In the genomic region with DNA sequence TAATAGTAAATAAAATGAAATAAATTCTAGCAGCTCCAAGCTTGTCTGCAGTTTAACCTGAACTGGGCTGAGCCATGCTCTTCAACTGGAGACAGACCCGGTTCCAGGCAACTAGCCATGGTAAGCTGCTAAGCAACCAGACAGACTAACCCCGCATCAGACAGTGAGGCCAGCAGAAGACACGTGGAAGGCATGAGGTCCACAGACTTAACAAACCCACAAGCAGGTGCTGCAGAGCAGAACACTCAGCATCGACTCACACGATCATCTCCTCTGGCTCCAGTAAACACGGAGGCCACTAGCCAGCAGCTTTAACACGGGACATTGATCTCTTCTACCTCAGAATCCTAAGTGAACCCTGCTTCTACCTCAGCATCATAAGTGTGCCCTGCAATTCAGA, we compare ENCODE assay signal across 11 mouse cellular contexts. TPM values are rescaled to one million over a fixed set of nuclear protein-coding genes. Genes with fewer than 3 reads are reported as not detected.
DNase-seq lines count a peak whose midpoint lies in the region; ATAC-seq and TF ChIP-seq lines count a peak whose summit lies in the region.
"Had no signal": no experiment of that assay in that cellular context is flagged by ENCODE, and none has a peak within 500 bp of the region (broad histone marks: within the 10 kb centered on the region; RNA-seq: fewer than 3 reads in every experiment).

No protein-coding gene starts in this region.

- no peak overlapping the region for H3K4me3 ChIP-seq in midbrain, embryonic 13.5 days (replicated peaks)
- no peak overlapping the region for H3K4me3 ChIP-seq in stomach, postnatal 0 days (ENCODE audit: low read depth, low read length)

- 42% methylated on average over 7 of the region's 7 CpGs for WGBS in midbrain, embryonic 13.5 days
- 50% methylated on average over 7 of the region's 7 CpGs for WGBS in stomach, postnatal 0 days

- no peak for TF ChIP-seq EP300 in stomach, postnatal 0 days (optimal IDR thresholded peaks at IDR 0.05)

- peak overlapping the region; percentile 62 for H3K27ac ChIP-seq in midbrain, embryonic 13.5 days
- H3K27ac ChIP-seq in stomach, postnatal 0 days (replicated peaks) = no peak overlapping the region
- H3K27ac ChIP-seq: liver, embryonic 14.5 days had no signal

- no peaks in the 10 kb centered on the region for H3K9me3 ChIP-seq in midbrain, embryonic 13.5 days
- no peaks in the 10 kb centered on the region for H3K9me3 ChIP-seq in stomach, postnatal 0 days (ENCODE audit: control insufficient read depth, low read length)

- H3K4me2 ChIP-seq in midbrain, embryonic 13.5 days (replicated peaks) = peak overlapping the region; percentile 23; the same call in 1 of the 2 replicates
- H3K4me2 ChIP-seq in stomach, postnatal 0 days (replicated peaks; ENCODE audit: low read depth) = no peak overlapping the region

- DNase-seq in heart, adult 18-20 months = peak; percentile 13 to 28
- DNase-seq in heart, postnatal 36 days = no peak
- peak; percentile 72 for DNase-seq in A20 (ENCODE audit: low read depth, low spot score)
- peak; percentile 37 to 45 for DNase-seq in cerebellum, postnatal 36 days
- DNase-seq in thymus, postnatal 10 days (ENCODE audit: low spot score in 2 of 2) = no peak
- no peak for DNase-seq in stomach, postnatal 0 days (ENCODE audit: low spot score)
- no peak for DNase-seq in frontal cortex, postnatal 10 days (ENCODE audit: low spot score in 2 of 2)

- no peak overlapping the region; the same call in 1 of the 2 replicates for H3K9ac ChIP-seq in midbrain, embryonic 13.5 days (replicated peaks)
- no peak overlapping the region for H3K9ac ChIP-seq in stomach, postnatal 0 days (ENCODE audit: low read length)
- H3K9ac ChIP-seq: liver, embryonic 14.5 days had no signal

- no peaks in the 10 kb centered on the region for H3K27me3 ChIP-seq in midbrain, embryonic 13.5 days
- H3K27me3 ChIP-seq in stomach, postnatal 0 days (ENCODE audit: control insufficient read depth, insufficient read depth, low read length) = no peaks in the 10 kb centered on the region

- no peak for TF ChIP-seq CTCF in stomach, postnatal 0 days (IDR thresholded peaks at IDR 0.05; ENCODE audit: low read depth)

- intact Hi-C loops in heart, postnatal 36 days (cut with DNase I) = no loop called here

- peaks cover 12% of the 10 kb centered on the region; the same call in 1 of the 2 replicates for H3K36me3 ChIP-seq in midbrain, embryonic 13.5 days
- no peaks in the 10 kb centered on the region for H3K36me3 ChIP-seq in stomach, postnatal 0 days (ENCODE audit: control insufficient read depth, insufficient read depth, low read length)

- no peak for ATAC-seq in midbrain, embryonic 13.5 days
- no peak for ATAC-seq in stomach, postnatal 0 days (ENCODE audit: low FRiP score, low TSS enrichment)
- ATAC-seq: intestine, embryonic 16.5 days had no signal

- H3K4me1 ChIP-seq in midbrain, embryonic 13.5 days (replicated peaks) = peaks cover 66% of the 10 kb centered on the region
- H3K4me1 ChIP-seq in stomach, postnatal 0 days (replicated peaks; ENCODE audit: control insufficient read depth, insufficient read depth) = peaks cover 2% of the 10 kb centered on the region; the same call in 1 of the 2 replicates

RNA-seq across cellular contexts. Expression of gene Racgap1, which starts 6.7 kb away (rescaled TPM):
- total RNA-seq in heart, adult 18-20 months (2021) = 1 to 10 TPM in 1 of 2 experiments, under 1 TPM in 1; 0.82 to 1.6 TPM
- 1 to 10 TPM; 2.1 to 2.2 TPM for total RNA-seq in heart, postnatal 36 days (2021)
- polyA plus RNA-seq in midbrain, embryonic 13.5 days (2015; fragmentation: Nextera tagmentation; extraction: Ambion mirVana) = 118 and 125 TPM in 2 replicates
- 29.8 and 35.9 TPM in 2 replicates for polyA plus RNA-seq in stomach, postnatal 0 days (2015; fragmentation: Nextera tagmentation; extraction: Ambion mirVana)

RNA-seq across cellular contexts. Expression of gene Asic1, which starts 25.4 kb away (rescaled TPM):
- total RNA-seq in heart, adult 18-20 months (2021) = under 1 TPM in 1 of 2 experiments, not detected in 1; 0.49 TPM
- total RNA-seq in heart, postnatal 36 days (2021) = under 1 TPM; 0.22 to 0.35 TPM
- polyA plus RNA-seq in midbrain, embryonic 13.5 days (2015; fragmentation: Nextera tagmentation; extraction: Ambion mirVana) = 48.0 and 54.5 TPM in 2 replicates
- polyA plus RNA-seq in stomach, postnatal 0 days (2015; fragmentation: Nextera tagmentation; extraction: Ambion mirVana) = 1.0 and 1.2 TPM in 2 replicates

RNA-seq across cellular contexts. Expression of gene Aqp6, which starts 43.6 kb away (rescaled TPM):
- under 1 TPM in 1 of 2 experiments, not detected in 1; 0.25 TPM for total RNA-seq in heart, adult 18-20 months (2021)
- total RNA-seq in heart, postnatal 36 days (2021) = not detected
- 0.71 and 0.99 TPM in 2 replicates for polyA plus RNA-seq in midbrain, embryonic 13.5 days (2015; fragmentation: Nextera tagmentation; extraction: Ambion mirVana)
- not detected in 2 replicates for polyA plus RNA-seq in stomach, postnatal 0 days (2015; fragmentation: Nextera tagmentation; extraction: Ambion mirVana)
- polyA plus RNA-seq: embryonic facial prominence, embryonic 14.5 days; intestine, embryonic 16.5 days; liver, embryonic 14.5 days had no signal

RNA-seq across cellular contexts. Expression of gene Aqp5, which starts 54.2 kb away (rescaled TPM):
- 1 to 10 TPM in 1 of 2 experiments, under 1 TPM in 1; 0.30 to 2.5 TPM for total RNA-seq in heart, adult 18-20 months (2021)
- total RNA-seq in heart, postnatal 36 days (2021) = not detected
- polyA plus RNA-seq in midbrain, embryonic 13.5 days (2015; fragmentation: Nextera tagmentation; extraction: Ambion mirVana) = 0.79 and 1.1 TPM in 2 replicates
- 0.72 and 1.9 TPM in 2 replicates for polyA plus RNA-seq in stomach, postnatal 0 days (2015; fragmentation: Nextera tagmentation; extraction: Ambion mirVana)

RNA-seq across cellular contexts. Expression of gene Smarcd1, which starts 57.2 kb away (rescaled TPM):
- 10 to 100 TPM; 18.6 to 19.0 TPM for total RNA-seq in heart, adult 18-20 months (2021)
- 10 to 100 TPM; 18.7 to 22.1 TPM for total RNA-seq in heart, postnatal 36 days (2021)
- 137 and 145 TPM in 2 replicates for polyA plus RNA-seq in midbrain, embryonic 13.5 days (2015; fragmentation: Nextera tagmentation; extraction: Ambion mirVana)
- polyA plus RNA-seq in stomach, postnatal 0 days (2015; fragmentation: Nextera tagmentation; extraction: Ambion mirVana) = 10.9 and 11.6 TPM in 2 replicates

Comparison
In these comparisons a context has a peak if more than half of its experiments do, and no peak if none do; other contexts are left out.
1. DNase-seq: peak in heart, adult 18-20 months (2 of 2), A20 (single experiment) and cerebellum, postnatal 36 days (2 of 2); none in heart, postnatal 36 days (0 of 2), thymus, postnatal 10 days (0 of 2), stomach, postnatal 0 days (single experiment) and frontal cortex, postnatal 10 days (0 of 2).